Mouse (Mus musculus) megakaryocyte, embryonic 14.5 days (primary cell): Measurements from ENCODE around the gene Fam198b.

ENCODE experiments used
- FLI1 ChIP-seq: IDR thresholded peaks from 2 replicates; pipeline ENCODE4 v1.6.1; 2012; ENCODE audit warnings: low read length, inconsistent platforms, mixed read lengths
- GATA1 ChIP-seq: IDR thresholded peaks from 3 replicates; pipeline ENCODE4 v1.6.1; 2012; ENCODE audit warnings: mixed read lengths, low read length, inconsistent platforms, borderline replicate concordance

- TF ChIP-seq GATA1, result no peak
- TF ChIP-seq FLI1, result no peak
These were observed 17.8 kb upstream of the Fam198b start for GRCm38 (mm10) chr3:79866526-79866925.
